Mouse (Mus musculus) induced T-regulatory cell, adult 2 months (primary cell): ENCODE measurements around the gene Igfbp6.
"Not testable (repeated sequence)": the region's sequence is repeated elsewhere in the genome, so short reads cannot be mapped to it uniquely, and the experiment has no call there.

ENCODE experiments used
- DNase-seq: peaks from one replicate; pipeline ENCODE4 v3.0.0-alpha.2; 2012; ENCODE audit warnings: low read depth

Igfbp6 gene

DNA sequence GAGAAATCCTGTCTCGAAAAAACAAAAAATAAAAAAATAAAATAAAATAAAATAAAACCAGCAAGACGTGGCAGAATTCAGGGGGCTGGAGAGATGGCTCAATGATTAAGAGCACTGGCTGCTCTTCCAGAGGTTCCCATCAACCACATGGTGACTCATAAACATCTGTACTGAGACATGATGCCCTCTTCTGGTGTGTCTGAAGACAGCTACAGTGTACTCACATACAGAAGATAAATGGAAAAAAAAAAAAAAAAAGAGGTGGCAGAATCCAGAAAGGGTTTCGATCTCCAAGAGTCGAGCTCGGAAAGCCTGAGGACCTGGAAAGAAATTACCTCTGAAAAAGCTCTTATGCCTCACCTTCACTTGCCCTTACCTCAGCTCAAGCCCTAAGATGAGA, 3.0 kb upstream of the Igfbp6 start:
- no peak for DNase-seq

DNA sequence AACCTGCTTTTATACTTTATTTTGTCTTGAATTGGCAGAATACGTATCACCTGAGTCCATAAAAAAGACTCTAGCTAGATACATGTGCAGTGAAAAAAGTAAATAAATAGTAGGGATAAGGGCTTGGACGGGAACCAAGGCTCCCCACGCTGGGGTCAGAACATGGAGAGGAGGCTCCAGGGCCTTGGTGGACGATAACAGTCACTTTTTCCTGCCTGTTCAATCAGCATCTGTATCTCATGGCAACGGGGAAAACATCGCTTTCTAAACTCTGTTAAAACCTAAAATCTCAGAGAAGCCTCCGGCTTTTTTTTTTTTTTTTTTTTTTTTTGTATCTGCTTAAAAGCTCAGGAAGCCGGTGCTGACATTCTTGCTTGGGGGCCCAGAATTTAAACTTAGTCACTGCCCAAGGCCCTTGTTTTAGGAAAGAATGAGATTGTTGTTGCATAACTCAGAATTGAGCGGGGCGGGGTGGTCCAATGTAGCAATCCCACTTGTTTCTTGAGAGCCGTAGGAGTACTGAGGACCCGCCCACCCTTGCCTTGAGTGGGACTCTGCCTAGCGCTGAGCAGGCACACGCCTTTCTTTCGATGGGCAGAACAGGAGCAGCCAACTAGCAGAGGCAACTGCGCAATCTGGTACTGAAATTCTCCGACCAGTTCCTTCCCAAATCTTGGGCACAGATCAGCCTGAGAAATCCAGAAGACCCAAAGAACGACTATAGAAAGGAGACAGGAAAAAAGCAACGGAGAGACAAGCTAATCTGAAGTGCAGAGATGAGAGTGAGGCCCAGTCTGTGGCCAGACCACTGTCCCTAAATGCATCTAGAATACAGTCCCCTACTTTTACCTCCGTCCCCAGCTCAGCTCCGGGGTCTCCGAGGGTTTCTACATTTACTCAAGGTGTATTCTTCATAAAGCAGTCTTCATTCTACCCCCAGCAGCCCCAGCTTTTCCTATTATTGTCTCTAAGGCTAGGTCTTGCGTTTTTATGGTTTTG, 949 bp upstream of the Igfbp6 start:
- DNase-seq: no peak

DNA sequence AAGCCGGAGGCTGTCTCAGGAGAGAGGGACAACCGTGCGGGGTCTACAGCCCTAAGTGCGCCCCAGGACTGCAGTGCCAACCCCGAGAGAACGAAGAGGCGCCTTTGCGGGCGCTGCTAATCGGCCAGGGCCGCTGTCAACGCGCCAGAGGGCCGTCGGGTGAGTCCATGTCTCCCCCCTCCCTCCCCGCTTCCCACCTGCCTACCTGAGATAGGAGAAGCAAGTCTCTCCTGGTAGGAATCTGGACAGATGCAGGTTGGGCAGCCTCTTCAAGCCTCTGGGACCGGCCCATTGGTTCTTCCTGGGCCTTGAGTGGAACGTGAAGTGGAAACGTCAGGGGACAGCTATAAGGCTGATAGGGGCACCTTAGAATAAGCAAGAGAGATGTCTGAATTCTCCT, 564 bp downstream of the Igfbp6 start:
- DNase-seq: no peak

DNA sequence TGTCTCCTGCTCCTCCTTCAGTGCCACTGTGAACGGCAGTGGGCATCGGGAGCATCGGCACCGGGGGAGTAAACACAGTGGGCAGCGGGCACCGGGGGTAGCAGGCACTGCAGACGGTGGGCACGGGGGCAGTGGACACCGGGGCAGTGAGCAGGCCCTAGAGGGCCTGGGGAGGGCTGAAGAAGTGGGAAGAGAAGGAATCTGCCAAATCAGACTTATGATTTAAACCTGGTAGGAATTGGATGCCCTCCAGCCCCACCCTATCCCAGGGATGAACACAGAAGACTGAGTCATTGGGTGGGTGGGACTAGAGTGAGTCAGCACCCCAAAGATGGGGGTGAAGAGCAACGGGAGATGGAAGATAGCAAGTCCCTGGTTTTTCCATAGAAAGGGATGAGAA, 1.2 kb downstream of the Igfbp6 start:
- no peak for DNase-seq

DNA sequence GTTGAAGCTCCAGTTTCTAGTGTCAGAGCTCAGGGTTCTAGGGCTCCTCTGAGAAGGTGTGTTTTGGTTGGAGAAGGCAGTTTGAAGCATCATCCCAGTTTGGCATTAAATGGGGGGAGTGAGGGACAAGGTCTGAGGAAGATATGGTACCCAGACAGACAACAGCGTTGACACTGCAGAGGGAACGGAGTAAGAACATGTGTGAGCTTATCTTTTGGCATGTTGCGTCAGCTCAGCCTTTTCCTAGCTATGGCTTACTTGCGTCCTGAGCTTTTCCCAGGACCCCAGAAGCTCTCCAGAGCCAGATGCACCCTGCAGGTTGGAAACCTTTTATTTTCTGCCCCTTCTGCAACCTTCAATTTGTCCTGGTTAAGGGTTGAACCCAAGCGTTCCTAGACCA, 1.9 kb downstream of the Igfbp6 start:
- DNase-seq: no peak

DNA sequence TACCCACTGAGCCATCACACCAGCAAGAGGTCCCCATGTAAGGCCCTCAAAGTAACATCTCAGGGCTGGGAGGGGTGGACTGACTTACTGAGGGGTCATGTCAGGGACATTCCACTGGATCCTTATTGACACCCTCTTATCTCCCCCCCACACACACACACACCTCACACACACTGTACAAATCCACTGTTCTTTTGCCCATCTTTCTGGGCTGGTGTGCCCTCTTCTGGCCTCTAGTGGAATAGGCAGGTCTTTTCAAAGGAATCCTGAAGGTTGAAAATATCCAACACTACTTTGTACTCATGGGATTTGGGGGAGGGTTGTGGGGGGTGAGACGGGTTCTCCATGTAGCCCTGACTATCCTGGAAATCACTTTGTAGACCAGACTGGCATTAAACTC, 2.7 kb downstream of the Igfbp6 start:
- DNase-seq: peak; percentile 75

DNA sequence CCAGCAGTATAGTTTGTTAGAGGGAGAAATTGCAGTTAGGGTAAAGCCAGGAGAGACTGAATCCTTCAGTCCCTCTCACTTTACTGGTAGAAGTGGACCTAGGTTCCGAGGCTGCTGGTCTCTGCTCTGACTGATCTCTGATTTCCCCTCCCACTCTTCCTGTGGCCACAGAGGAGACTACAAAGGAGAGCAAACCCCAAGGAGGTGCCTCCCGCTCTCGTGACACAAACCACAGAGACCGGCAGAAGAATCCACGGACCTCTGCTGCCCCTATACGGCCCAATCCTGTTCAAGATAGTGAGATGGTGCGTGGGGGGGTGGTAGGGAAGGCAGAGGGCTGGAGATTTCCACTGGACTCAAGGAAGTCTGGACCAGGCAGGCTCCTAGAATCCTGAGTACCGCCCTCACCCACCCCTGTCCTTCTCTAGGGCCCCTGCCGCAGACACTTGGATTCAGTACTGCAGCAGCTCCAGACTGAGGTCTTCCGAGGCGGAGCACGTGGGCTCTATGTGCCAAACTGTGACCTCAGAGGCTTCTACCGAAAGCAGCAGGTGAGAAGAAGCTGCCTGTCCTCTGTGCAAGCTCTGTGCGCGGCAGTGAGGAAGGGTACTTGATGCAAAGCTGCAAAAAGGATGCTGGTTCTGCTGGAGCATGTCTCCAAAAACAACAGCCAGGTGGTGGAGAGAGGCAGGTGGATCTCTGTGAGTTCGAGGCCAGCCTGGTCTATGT, 3.7 kb downstream of the Igfbp6 start:
- peak; percentile 69 for DNase-seq

DNA sequence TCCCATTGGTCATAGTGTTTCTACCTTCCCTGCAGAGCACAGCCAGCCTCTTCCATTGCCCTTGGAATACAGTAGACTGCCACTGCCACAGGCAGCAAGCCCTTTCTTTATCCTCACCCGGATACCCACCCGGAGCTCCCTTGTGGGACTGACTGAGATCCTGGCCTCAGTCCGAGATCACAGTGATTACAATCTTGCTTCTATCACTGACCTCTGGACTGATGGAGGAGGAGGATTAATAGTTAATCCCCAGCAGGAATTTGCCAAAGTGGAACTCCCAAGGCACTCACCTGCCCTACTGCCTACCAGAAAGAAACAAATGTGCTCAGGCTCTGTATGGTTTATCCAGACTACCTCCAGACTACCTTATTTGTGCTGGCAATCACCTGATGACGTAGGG, 5.4 kb downstream of the Igfbp6 start:
- no peak for DNase-seq

DNA sequence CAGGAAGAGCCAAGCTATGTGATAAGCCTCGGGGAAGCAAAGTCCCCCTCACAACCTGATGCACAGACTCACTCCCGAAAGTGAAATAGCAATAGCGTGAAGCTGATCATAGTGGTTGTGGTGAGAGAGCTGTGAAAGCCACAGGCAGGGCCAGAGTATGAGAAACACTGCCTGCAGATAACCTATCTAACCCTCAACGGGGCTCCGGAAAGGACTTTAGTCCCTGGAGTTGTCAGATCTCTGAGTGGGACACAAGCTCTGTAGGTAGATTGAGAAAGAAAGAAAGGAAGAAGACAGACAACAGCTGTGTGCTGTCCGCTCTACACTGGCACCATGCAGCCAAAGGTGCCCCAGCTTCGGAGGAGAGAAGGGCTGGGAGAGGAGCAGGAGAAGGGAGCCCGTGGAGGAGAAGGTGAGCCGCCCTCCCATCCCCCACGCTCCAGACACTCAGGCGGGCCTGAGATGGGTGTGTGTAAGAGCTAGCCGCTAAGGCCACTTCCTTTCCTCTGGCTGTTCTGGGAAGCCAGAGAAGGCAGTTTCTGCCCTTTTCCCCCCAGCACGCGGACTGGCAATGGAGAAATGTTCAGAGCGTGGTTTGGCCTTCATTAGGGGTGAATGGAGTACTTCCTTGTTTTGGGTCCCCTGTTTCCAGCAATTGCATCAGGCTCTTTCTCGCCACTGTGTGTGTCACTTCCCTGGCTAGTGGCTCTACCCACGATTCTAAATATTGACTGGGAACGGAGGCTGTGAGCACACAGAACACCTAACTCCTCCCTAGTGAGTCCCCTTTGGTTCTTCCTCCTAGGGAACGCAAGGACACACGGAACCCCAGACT, 6.4 kb downstream of the Igfbp6 start, which contains the start of gene Soat2:
Gene Soat2 (plus strand): TSS at position 226 of the 835 bp plus-strand sequence.
- peak; percentile 84 for DNase-seq

DNA sequence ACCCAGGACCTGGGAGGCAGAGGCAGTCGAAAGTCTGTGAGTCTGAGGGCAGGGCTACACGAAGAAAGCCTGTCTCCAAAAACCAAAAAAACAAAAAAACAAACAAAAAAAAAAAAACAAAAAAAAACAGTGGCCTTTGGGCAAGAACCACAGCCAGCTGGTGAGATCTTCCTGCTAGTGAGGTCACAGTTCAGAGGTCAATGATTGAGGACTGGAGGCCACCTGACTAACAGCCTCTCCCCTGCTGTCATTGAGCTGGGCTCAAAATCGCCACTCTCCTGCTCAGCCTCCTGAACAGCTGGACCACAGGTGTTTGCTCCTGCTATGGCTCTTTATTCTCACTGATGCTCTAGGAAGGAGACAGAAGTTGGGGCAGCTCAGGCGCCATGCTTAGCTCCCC, 8.5 kb downstream of the Igfbp6 start:
- DNase-seq: no peak

DNA sequence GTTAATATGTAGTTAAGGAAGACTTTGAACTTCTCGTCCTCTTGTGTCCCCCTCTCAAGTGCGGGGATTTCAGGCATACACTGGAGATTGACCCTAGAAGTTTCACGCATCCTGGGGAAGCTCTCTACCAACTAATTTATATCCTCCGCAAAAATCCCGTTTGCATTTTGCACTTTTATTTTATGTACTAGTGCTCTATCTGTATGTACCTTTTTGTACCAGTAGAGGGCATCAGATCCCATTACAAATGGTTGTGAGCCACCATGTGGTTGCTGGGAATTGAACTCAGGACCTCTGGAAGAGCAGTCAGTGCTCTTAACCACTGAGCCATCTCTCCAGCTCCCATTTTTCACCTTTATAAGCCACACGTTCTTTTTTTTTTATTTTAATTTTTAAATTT, 10.8 kb downstream of the Igfbp6 start:
- not testable (repeated sequence) for DNase-seq

DNA sequence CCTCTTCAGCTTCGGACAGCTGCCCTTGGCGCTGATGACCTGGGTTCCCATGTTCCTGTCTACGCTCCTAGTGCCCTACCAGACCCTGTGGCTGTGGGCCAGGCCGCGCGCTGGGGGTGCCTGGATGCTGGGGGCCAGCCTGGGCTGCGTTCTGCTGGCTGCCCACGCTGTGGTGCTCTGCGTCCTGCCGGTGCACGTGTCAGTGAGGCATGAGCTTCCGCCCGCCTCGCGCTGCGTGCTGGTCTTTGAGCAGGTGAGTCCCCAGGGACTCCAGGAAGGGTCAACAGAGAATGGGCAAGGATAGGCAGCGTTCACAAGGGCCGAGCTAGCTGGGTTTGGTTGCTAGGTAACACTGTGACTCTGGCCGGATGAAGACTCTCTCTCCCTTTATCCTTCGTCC, 12.7 kb downstream of the Igfbp6 start:
- no peak for DNase-seq

DNA sequence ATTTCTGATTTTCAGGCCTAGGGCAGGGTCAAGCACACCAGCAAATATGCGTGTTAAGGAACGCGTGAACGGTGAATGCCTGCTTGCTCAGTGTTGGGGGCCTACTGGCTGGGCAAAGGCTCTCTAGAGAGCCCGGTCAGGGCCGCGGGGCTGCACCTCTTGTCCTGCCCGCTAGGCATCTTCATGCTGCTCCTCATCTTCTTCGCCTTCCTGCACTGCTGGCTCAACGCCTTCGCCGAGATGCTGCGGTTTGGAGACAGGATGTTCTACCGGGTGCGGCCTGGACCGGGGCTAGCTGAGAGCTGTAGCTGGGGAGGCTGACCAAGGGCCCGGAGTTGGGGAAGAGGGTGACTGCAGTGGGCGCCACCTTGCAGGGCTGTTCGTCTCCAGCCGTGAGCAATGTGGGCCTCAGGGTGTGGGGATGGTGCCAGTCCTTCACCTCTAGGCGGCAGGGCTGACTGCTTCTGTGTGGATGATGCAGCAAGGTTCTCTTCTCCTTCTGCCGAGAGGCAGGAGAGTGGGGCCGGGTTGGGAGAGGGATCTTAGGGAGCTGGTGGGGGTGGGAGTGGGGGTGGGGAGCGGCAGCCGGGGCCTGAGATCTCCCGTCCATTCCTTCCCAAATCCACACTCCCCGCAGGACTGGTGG, 16.4 kb downstream of the Igfbp6 start:
- DNase-seq: peak; percentile 43

DNA sequence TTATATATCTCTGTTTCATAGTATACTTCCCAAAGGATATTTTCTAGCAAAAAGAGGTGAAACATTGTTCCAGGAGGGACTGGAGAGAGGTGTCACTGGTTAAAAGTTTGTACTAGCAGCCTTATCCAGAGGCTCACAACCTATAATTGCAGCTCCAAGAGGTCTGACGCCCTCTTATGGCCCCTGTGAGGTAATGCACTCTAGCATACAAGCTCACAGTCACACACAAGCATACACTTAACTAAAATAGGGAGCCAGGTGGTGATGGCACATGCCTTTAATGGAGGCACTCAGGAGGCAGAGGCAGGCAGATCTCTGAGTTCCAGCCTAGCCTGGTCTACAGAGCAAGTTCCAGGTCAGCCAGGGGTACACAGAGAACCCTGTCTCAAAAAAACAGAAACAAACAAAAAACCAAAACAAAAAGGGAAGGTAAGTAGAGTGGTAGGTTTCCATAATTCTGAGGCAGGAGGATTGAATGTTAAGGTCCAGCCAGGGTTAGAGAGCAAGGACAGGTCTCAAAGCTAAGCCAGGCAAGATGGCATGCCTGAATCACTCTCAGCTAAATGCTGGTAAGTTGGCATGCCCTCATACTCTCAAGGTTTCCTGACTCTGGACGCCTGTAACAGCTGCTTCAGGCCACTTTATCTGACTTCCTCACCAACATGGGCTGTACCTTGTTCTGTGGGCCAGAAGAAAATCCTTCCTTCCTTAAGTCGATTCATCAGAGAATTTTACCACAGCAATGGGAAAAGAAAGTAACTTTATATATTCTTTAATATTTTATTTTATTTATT, 19.9 kb downstream of the Igfbp6 start:
- peak; percentile 38 for DNase-seq

DNA sequence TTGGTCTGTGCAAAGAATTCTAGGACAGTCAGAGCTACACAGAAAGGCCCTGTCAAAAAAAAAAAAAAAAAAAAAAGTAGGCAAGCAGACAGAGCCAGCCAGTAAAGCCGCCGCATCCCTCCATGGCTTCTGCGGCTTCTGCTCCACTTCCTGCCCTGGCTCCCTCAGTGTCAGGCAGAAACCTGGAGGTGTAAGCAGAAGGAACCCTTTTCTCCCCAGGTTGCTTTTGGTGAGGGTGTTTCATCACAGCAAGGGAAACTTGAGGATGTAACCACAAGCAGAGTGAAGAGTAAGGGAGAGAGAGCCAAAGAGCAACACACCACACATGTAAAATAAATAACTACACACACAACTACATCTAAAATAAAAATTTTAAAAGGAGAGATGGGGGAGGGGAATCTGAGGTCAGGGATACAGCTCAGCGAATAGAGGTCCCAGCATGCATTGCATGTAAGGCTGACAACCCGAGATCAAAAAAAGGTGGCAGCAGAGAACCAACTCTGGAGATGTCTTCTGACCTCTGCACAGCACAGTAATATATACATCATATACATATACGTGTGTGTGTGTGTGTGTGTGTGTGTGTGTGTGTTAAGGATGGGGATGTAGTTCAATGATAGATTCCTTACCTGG, 21.4 kb downstream of the Igfbp6 start:
- peak; percentile 42 for DNase-seq

DNA sequence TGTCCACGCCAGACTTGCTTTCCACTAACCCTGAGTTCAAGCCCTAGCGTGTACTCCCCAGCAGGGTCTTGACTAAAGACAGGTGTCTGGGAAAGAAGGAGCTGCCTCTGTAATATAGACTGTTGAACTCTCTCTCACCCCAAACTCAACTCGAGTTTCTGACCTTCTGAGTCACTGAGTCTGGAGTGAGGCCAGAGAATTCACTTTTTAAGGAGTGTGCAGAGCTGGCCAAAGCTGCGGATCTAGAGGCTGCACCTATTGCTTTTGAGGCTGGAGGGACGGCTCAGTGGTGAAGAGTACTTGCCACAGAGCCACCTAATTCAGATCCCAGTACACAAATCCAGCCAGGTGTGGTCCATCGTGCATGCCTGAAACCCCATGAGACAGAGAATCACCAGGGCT, 23.5 kb downstream of the Igfbp6 start:
- no peak for DNase-seq

DNA sequence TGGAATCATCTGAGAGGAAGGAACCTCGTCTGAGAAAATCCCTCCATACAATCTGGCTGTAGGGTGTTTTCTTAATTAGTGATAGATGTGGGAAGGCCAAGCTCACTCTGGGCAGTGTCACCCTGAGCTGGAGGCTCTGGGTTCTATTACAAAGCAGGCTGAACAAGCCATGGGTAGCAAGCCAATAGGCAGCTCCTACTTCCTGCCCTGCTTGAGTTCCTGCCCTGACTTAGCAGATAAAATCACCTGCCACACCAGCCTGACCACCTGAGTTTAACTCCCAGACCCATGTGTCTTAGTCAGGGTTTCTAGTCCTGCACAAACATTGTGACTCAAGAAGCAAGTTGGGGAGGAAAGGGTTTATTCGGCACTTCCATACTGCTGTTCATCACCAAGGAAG, 24.9 kb downstream of the Igfbp6 start:
- no peak for DNase-seq

DNA sequence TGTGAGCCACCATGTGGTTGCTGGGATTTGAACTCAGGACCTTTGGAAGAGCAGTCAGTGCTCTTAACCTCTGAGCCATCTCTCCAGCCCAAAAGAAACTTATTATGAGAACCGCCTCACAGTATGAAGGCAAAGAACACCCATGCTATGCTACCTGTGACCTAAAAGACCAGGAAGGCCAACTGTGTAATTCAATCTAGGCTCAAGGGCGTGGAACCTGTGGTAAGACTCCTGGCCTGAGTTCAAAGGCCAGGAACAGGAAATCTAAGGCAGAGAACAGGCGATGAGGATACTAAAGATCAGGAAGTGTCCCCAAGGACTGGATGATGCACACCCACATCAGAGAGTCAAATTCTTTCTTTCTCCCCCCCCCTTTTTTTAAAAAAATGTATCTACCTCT, 29.4 kb downstream of the Igfbp6 start:
- DNase-seq: no peak

DNA sequence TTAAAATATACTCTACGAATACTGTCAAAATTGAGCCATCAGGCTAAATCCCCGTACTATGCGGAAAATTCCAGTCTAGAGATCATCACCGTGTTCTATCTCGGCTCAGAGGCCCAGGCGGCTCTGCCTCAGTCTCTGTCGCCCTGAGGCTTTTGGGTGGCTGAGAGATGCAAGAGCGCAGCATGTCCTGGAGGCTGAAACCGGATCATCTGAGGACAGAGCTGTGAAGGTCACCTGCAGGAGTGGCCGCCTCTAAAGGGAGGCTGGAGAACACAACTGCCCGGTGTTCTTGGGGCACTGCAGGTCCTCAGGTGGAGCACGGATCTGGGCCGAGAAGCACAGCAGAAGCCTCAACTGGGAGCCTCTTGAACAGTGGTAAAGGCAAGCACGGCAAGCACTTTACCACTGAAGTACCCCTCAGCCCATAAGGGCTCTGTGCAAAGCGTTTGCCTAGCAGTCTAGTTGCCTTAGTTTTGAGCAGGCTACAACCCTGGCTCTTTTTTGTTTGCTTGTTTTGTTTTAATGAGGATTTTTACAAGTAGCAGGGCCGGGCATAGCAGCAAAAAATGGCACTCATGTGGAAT, 31.7 kb downstream of the Igfbp6 start:
- no peak for DNase-seq
